Mouse (Mus musculus): ENCODE results near the gene Aldh1l1.

The Aldh1l1 gene

GRCm38 (mm10) chr6:90472079-90472478, 14.1 kb upstream of the Aldh1l1 start:
- no peak for DNase-seq (ENCODE audit: low spot score in 2 of 2)

DNA sequence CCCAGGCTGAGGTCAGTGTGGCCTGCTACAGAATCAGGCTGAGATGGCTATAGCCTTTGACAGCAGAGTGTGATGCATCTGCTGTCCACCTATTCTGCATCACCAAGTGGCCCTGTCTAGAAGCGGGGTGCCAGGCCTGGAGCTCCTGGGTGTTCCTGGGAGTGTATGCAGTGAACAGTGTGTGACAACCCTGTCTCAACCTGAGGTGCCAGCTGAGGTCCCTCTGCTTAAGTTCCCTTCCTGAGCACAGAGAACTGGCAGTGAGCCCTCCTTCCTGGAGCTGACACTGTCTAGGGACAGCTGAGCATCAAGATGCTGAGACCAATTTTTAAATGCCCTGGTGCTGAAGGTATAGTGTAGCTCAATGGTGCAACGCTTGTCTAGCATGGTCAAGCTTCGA, 13.5 kb upstream of the Aldh1l1 start:
- no peak for DNase-seq (ENCODE audit: low spot score in 2 of 2)

DNA sequence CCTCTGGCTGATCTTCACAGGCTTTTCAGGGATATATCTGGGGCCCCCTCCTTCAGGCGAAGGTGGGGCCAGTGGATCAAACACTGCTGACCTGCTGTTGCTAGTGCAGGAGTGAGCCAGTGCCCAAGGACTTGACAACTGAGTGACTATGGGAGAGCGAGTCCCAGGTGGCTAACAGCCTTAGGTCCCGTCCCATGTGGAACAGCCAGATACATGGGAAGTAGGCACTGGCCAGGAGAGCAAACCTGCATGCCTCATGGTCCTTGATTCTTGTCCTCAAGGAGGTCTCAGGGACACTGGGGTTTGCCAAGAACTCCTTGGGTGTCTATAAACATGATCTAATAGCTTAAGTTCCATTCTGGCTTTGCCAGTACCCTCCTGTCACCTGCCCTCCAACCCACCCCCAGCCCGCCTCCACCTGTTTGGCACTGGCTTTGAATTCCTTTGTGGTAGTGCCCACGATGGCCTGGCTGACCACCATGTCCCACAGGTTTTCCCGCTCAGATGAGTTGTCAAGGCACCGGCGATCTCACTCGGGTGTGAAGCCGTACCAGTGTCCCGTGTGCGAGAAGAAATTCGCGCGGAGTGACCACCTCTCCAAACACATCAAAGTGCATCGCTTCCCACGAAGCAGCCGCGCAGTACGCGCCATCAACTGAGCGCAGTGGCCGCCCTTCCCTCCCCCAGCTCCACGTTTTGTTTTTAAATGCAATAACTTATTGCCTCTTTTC, 12.4 kb upstream of the Aldh1l1 start:
- no peak for DNase-seq (ENCODE audit: low spot score in 2 of 2)

DNA sequence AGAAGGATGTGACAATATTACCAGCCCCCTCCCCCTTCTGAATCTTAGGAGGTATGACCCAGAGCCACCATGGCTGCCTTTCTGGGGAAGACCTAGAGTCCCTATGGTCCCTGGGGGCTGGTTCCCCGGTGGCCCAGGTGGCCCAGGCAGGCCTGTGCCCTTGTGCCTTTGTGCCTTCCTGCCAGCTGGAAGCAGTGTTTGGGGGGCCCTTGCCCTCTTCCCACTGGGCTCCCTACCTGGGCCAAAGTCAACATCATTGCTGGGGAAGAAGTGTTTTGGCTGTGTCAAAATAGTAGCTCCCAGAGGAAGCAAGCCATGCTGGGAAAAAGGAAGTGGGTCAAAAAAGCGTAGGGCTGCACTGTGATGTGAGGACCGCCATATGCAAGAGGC, 11.9 kb upstream of the Aldh1l1 start:
- DNase-seq (ENCODE audit: low spot score in 2 of 2): no peak

DNA sequence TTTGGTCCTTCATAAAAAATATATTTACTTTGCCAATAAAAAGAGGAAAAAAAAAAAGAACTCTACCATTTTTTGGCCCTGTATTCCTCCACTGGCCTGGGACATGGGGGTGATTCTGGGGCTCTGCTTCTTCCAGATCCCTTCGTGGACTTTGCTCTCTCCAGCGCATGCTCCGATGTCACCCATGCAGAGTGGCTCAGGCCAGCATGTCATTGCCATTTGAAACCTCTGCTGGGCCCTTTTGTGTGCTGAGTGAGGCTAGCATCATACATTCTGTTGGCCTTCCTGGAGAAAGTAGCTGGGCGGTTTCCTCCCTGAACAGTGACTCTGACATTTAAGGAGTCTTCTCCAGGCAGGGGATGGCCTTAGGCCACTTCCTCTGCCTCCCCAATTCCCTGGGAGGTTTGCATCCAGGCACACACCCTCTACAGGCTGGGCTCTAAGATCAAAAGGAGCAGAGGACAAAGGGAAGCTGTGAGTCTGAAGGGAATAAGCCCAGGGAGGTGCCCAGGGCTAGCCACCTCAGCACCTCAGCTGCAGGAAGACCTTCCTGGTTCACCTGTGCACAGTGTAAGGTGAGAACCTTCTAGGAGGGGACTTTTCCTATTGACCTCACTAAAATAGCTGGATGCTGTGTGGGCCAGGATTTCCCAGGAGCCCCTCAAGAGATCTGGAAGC, 10.9 kb upstream of the Aldh1l1 start:
- DNase-seq (ENCODE audit: low spot score in 2 of 2): no peak

DNA sequence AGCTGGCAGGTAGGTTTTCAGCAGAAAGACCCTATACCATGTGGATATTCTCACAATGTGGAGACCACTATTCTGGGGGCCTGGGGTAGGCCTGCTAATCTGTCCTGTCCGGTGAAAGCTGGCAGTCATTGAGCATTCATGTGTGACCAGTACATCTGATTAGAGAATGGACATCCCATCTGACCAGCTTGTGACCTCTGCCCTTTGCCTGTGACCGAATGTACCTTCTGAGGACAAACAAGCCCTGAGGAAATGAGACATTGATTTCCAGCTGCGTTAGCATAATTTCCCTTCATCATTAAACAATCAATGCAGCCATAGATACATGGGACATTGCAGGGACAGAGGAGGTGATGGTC, 10.4 kb upstream of the Aldh1l1 start:
- DNase-seq (ENCODE audit: low spot score in 2 of 2): no peak

GRCm38 (mm10) chr6:90476941-90477518, 9.2 kb upstream of the Aldh1l1 start:
- DNase-seq (ENCODE audit: low spot score in 2 of 2): no peak

GRCm38 (mm10) chr6:90484249-90484648, 2.0 kb upstream of the Aldh1l1 start:
- no peak for DNase-seq (ENCODE audit: low spot score in 2 of 2)

GRCm38 (mm10) chr6:90484876-90485275, 1.4 kb upstream of the Aldh1l1 start:
- DNase-seq (ENCODE audit: low spot score in 2 of 2): no peak

GRCm38 (mm10) chr6:90487531-90487930, 1.3 kb downstream of the Aldh1l1 start:
- DNase-seq (ENCODE audit: low spot score in 2 of 2): no peak

DNA sequence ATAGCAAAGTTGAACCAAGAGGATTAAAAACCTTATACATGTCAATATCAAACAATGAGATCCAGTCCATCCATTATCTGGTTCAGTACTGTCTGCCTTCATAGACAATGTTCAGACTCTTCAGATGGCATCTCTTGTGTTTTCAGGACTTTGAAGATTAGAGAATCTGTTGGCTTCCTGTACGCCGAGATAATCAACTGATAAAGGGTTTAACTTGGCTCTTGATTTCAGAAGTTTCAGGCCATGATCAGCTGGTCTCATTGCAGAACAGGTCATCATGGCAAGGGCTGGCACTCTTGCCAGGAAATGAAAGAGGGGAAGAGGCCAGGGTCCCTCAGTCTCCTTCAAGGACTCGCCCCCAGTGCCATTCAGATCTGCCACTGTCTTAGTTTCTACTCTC, 3.3 kb downstream of the Aldh1l1 start:
- DNase-seq (ENCODE audit: low spot score in 2 of 2): no peak

DNA sequence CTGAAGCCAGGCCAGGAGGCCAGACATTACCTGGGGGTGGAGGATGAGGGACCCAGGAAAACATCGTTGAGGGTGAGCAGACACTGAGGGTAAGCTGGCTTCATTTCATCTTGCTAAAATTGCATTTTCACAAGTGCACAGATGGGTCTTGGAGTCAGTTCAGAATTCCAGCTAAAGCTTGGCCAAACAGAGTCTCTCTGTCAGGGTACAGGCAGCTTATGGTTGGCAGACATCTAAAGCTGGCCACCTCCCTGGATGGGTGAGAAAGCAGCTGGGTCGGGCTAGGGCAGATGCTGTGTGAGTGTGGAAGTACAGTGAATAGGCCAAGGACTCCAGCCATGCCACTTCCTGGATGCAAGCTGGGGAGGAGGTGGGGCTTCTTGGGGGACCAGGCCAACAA, 4.7 kb downstream of the Aldh1l1 start:
- no peak for DNase-seq (ENCODE audit: low spot score in 2 of 2)

- no peak for DNase-seq (ENCODE audit: low spot score in 2 of 2)
These were observed 5.9 kb downstream of the Aldh1l1 start for GRCm38 (mm10) chr6:90491956-90492744.

DNA sequence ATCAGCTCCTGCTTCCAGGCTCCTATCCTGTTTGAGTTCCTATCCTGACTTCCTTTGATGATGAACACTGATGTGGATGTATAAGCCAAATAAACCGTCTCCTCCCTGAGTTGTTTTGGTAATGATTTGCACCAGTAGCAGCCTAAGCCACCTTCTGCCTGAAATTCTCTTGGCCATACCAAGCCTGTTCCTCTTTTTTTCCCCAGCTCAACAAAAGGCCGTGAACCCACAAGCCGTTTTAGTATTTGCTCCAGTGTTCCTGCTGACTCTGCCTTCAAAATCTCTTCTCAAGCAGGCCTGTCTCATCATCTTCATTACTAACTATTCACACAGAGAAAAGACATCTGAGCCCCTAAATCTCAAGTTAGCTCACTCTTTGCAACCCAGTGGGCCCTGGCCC, 7.9 kb downstream of the Aldh1l1 start:
- DNase-seq (ENCODE audit: low spot score in 2 of 2): no peak

GRCm38 (mm10) chr6:90494566-90494965, 8.3 kb downstream of the Aldh1l1 start:
- DNase-seq (ENCODE audit: low spot score in 2 of 2): no peak

DNA sequence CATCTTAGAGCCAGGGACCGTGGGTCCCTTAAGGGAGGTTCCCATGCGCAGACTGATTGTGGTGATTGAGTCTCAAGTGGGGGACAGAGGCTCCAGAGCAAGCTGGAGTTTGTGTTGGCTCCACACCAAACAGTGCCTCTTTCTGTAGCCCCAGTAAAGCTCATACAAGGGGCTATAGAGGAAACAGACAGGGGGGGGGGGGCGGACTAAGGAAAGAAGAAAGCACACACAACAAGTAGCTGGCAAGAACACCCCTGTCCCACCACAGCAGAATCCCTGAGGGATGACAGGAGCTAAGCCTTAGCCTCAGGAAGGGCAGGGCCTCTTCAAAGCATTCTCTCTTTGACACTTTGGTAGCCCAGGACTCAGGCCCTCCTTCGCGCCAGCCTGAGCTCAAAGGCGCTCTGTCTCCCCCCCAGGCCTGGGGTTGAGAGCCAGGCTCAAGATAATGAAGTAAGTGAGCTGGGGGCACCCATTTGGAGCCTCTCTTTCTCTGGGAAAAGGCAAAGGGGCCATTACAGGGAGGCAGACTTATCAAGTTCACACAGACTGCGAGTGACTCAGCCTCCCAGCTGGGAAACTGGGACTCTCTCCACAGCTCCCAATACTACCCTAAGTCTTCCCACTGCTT, 9.2 kb downstream of the Aldh1l1 start:
- no peak for DNase-seq (ENCODE audit: low spot score in 2 of 2)

DNA sequence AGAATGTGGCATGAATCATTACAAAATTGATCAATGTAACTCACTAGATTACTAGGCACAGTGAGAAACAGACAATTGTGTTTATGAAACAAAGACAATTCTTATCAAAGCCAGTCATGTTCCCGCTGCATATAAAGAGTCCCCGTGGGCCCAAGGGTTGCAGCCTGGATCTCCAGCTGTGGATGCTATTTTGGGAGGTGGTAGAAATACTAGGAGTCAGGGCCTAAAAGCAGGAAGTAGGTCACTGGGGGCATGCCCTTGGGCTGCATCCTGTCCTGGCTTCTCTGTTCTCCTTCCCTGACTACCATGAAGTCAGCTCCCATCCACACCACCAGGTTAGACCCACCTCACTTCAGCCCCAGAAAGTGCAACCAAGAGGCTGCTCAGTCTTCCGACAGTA, 10.0 kb downstream of the Aldh1l1 start:
- DNase-seq (ENCODE audit: low spot score in 2 of 2): no peak

GRCm38 (mm10) chr6:90499509-90499908, 13.3 kb downstream of the Aldh1l1 start:
- no peak for DNase-seq (ENCODE audit: low spot score in 2 of 2)

GRCm38 (mm10) chr6:90501222-90501940, 15.2 kb downstream of the Aldh1l1 start:
- DNase-seq (ENCODE audit: low spot score in 2 of 2): no peak

DNA sequence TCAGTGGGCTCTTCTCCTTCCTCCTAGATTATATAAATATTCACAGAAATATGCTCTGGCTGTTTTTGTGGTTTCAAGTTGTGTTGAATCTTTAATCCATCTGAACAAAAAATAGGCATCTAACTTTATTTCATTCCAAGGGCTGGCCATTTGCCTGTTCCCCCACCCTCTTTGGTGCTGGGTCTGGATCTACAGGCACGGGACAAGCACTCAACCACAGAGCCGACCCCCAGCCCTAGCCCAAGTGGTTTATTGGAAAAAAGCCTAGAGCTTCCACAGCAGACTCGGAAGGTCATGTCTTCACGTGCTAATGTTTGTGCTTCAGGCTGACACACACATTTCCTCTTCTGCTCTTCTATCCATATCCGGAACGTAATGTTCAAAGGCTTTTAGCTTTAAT, 19.7 kb downstream of the Aldh1l1 start:
- DNase-seq (ENCODE audit: low spot score in 2 of 2): no peak

DNA sequence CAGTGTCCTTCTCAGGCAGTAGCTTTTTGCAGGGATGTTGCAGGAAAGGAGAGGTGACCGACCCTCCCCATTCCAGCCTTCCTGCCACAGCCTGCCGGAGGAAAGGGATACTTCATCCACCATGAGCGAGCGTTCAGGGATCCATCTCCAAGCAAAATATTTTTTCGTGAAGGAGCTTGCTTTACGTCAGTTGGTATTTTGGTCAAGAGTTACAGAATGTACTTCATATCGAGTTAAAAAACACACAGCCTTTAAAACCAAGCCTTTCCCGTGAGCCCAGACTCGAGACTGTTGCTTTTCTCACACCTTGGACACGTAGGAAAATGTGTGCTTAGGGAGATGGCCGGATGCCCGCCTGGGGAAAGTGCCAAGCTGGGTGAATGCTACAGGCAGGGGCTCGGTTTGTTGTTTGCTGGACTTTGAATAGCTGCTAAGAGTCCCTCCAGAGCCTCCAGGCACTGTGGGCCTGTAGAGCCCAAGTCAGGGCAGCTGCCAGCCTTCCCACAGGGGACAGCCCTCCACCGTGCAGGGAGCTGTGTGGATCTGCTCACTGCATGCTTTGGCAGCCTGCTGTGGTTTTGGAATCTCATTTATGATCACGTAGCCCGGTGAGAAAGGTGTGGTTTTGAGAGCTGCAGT, 20.6 kb downstream of the Aldh1l1 start:
- peak; percentile 85 to 86 for DNase-seq (ENCODE audit: low spot score in 2 of 2)

All from right cerebral cortex, postnatal 36 days (tissue).